Mouse (Mus musculus) MEL (cell line): ENCODE measurements at regions not wholly inside any gene's neighbourhood (a gene's known extent, or its start where the extent isn't known, plus 50 kb on each side); places are given as distances from the start of the nearest gene placed in this dataset.

Experiments
- DNase-seq: peaks from one replicate; pipeline ENCODE4 v3.0.0; 2011; ENCODE audit warnings: low read depth, low spot score
- H3K27ac ChIP-seq: 2 replicates; pipeline ENCODE4 v1.5.1; 2012; ENCODE audit warnings: low read depth, mild to moderate bottlenecking, control low read depth, low read length, moderate library complexity; ENCODE audit not compliant: control insufficient read depth
- H3K27me3 ChIP-seq, 2 experiments: fragments of 150-350 bp in 1 of 2; sonication (generic) in 1 of 2; 2 replicates each; pipeline ENCODE4 v1.6.1; 2012; ENCODE audit warnings: low read length in 2 of 2, mild to moderate bottlenecking in 2 of 2, improper control_type of control experiment in 1 of 2, moderate library complexity in 1 of 2; ENCODE audit not compliant: insufficient read depth in 2 of 2, control insufficient read depth in 1 of 2
- H3K36me3 ChIP-seq, 2 experiments: 2 replicates each; pipeline ENCODE4 v1.6.1; 2012 to 2014; ENCODE audit warnings: low read length in 2 of 2, improper control_type of control experiment in 1 of 2, inconsistent platforms in 1 of 2, mild to moderate bottlenecking in 1 of 2; ENCODE audit not compliant: insufficient read depth in 2 of 2, control insufficient read depth in 1 of 2
- H3K4me1 ChIP-seq, 2 experiments: fragments of 150-350 bp in 1 of 2; sonication (generic) in 1 of 2; 2 replicates each; pipeline ENCODE4 v1.6.1; 2012; ENCODE audit warnings: low read length in 2 of 2, improper control_type of control experiment in 1 of 2, mild to moderate bottlenecking in 1 of 2; ENCODE audit not compliant: insufficient read depth in 2 of 2, control insufficient read depth in 1 of 2
- H3K4me3 ChIP-seq, 2 experiments: fragments of 150-350 bp in 1 of 2; sonication (generic) in 1 of 2; 2 replicates each; pipeline ENCODE4 v1.5.1; 2012; ENCODE audit warnings: low read depth in 2 of 2, low read length in 2 of 2, mild to moderate bottlenecking in 2 of 2, moderate library complexity in 2 of 2, control low read depth in 1 of 2, improper control_type of control experiment in 1 of 2; ENCODE audit not compliant: control insufficient read depth in 1 of 2, insufficient read depth in 1 of 2
- H3K79me2 ChIP-seq: 2 replicates; pipeline ENCODE4 v1.6.1; 2012; ENCODE audit warnings: mild to moderate bottlenecking, low read length, moderate library complexity; ENCODE audit not compliant: control insufficient read depth, poor library complexity, insufficient read depth
- H3K9ac ChIP-seq: 2 replicates; pipeline ENCODE4 v1.6.1; 2012; ENCODE audit warnings: low read depth, mild to moderate bottlenecking, control low read depth, low read length, moderate library complexity; ENCODE audit not compliant: control insufficient read depth, poor library complexity, severe bottlenecking
- H3K9me3 ChIP-seq: fragments of 150-350 bp; sonication (generic); replicated peaks from 2 replicates; pipeline ENCODE4 v1.6.1; 2012; ENCODE audit warnings: mild to moderate bottlenecking, low read length, improper control_type of control experiment, moderate library complexity; ENCODE audit not compliant: insufficient read depth
- CTCF ChIP-seq, 3 experiments: IDR thresholded peaks in 2 of 3; conservative IDR thresholded peaks in 1 of 3; 2 replicates each; pipeline ENCODE4 v1.5.1; 2011 to 2012; ENCODE audit warnings: low read length in 3 of 3, low read depth in 2 of 3, mild to moderate bottlenecking in 2 of 3, improper control_type of control experiment in 1 of 3, inconsistent platforms in 1 of 3, mixed read lengths in 1 of 3, moderate library complexity in 1 of 3; ENCODE audit not compliant: control insufficient read depth in 1 of 3, insufficient read depth in 1 of 3, poor library complexity in 1 of 3, severe bottlenecking in 1 of 3
- ELF1 ChIP-seq: IDR thresholded peaks from 2 replicates; pipeline ENCODE4 v1.6.1; 2014; ENCODE audit warnings: low read depth, mild to moderate bottlenecking, inconsistent platforms, low read length, improper control_type of control experiment, moderate library complexity
- EP300 ChIP-seq, 2 experiments: IDR thresholded peaks; 2 replicates each; pipeline ENCODE4 v1.6.1; 2011; ENCODE audit warnings: improper control_type of control experiment in 2 of 2, low read length in 2 of 2, low read depth in 1 of 2, mild to moderate bottlenecking in 1 of 2
- GATA1 ChIP-seq: IDR thresholded peaks from 2 replicates; pipeline ENCODE4 v1.6.1; 2011; ENCODE audit warnings: low read depth, low read length, improper control_type of control experiment
- JUND ChIP-seq: IDR thresholded peaks from 2 replicates; pipeline ENCODE4 v1.6.1; 2011; ENCODE audit warnings: low read depth, mild to moderate bottlenecking, improper control_type of control experiment, low read length
- MAFK ChIP-seq: IDR thresholded peaks from 2 replicates; pipeline ENCODE4 v1.6.1; 2011; ENCODE audit warnings: low read depth, mild to moderate bottlenecking, low read length, improper control_type of control experiment, borderline replicate concordance
- MXI1 ChIP-seq: IDR thresholded peaks from 2 replicates; pipeline ENCODE4 v1.6.1; 2011; ENCODE audit warnings: mild to moderate bottlenecking, low read depth, low read length, improper control_type of control experiment
- MYB ChIP-seq: IDR thresholded peaks from 2 replicates; pipeline ENCODE4 v1.6.1; 2011; ENCODE audit warnings: mild to moderate bottlenecking, low read depth, low read length, improper control_type of control experiment
- MYC ChIP-seq: IDR thresholded peaks from 2 replicates; pipeline ENCODE4 v1.6.1; 2011; ENCODE audit warnings: low read depth, mild to moderate bottlenecking, low read length, improper control_type of control experiment, moderate library complexity
- RAD21 ChIP-seq: IDR thresholded peaks from 2 replicates; pipeline ENCODE4 v1.6.1; 2011; ENCODE audit warnings: mild to moderate bottlenecking, low read depth, low read length, improper control_type of control experiment
- RCOR1 ChIP-seq: IDR thresholded peaks from 2 replicates; pipeline ENCODE4 v1.6.1; 2012; ENCODE audit warnings: low read depth, mild to moderate bottlenecking, inconsistent platforms, low read length, improper control_type of control experiment
- SMC3 ChIP-seq: IDR thresholded peaks from 2 replicates; pipeline ENCODE4 v1.6.1; 2011; ENCODE audit warnings: low read depth, low read length, improper control_type of control experiment
- TCF12 ChIP-seq: IDR thresholded peaks from 2 replicates; pipeline ENCODE4 v1.6.1; 2014; ENCODE audit warnings: low read depth, mild to moderate bottlenecking, inconsistent platforms, low read length, improper control_type of control experiment, moderate library complexity
- ZC3H11A ChIP-seq: IDR thresholded peaks from 2 replicates; pipeline ENCODE4 v1.6.1; 2012; ENCODE audit warnings: low read depth, mild to moderate bottlenecking, inconsistent platforms, low read length, improper control_type of control experiment
- ZKSCAN1 ChIP-seq: IDR thresholded peaks from 2 replicates; pipeline ENCODE4 v1.6.1; 2012; ENCODE audit warnings: low read depth, mild to moderate bottlenecking, inconsistent platforms, low read length, improper control_type of control experiment, moderate library complexity

GRCm38 (mm10) chr17:40384567-40384966 lies 65.6 kb upstream of the Crisp1 start:
- no peak overlapping the region for H3K9ac ChIP-seq
- no peaks in the 10 kb centered on the region for H3K79me2 ChIP-seq
- DNase-seq, result peak; percentile 41
- H3K27me3 ChIP-seq, result no peaks in the 10 kb centered on the region
- TF ChIP-seq ZC3H11A (peak; percentile 70), ELF1 (no peak), RAD21 (peak; percentile 88), CTCF (IDR thresholded peaks at IDR 0.05 in 2 of 3, conservative IDR thresholded peaks at IDR 0.05 in 1 of 3; ENCODE audit: control insufficient read depth in 1 of 3, insufficient read depth in 1 of 3, low read depth in 2 of 3, low read length in 3 of 3, poor library complexity in 1 of 3, severe bottlenecking in 1 of 3) (peak in 2 of 3 experiments; percentile 9 to 69; a peak in 2 of 6 replicates), ZKSCAN1 (no peak), SMC3 (peak; percentile 85)
- TF ChIP-seq, all 39 proteins: peak for 4
- no peak overlapping the region for H3K4me3 ChIP-seq
- no peaks in the 10 kb centered on the region for H3K9me3 ChIP-seq
- H3K27ac ChIP-seq, result no peak overlapping the region
- no peaks in the 10 kb centered on the region for H3K36me3 ChIP-seq
- H3K4me1 ChIP-seq, result no peaks in the 10 kb centered on the region; a peak in 1 of 4 replicates

DNA sequence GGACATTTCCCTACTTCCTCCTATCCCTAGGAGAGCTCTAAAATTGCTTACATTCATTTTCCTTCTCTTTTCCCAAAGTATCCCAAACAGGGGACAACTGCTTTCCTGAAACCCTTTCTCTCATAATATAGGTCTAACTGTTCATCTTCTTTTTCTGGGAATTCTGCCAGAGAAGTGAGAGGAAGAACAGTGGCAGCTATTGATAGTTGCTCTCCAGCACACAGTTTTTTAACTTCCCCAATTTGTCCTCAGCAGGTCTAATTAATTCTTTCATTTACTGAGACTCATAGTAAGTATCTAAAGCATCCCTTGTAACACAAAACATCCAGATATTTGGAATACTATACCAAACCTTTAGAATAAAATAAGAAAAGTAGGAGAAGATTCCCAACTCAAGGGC lies 53.7 kb upstream of the Crisp1 start:
- no peaks in the 10 kb centered on the region for H3K27me3 ChIP-seq
- TF ChIP-seq EP300 (IDR thresholded peaks at IDR 0.05; ENCODE audit: low read depth in 1 of 2, low read length in 2 of 2) (peak; percentile 59 to 90), MAFK (0 out of 2 replicates have a peak, but pooled peaks have one; percentile 17), MYB (no peak), MYC (no peak), JUND (no peak), RCOR1 (peak; percentile 52), MXI1 (no peak), TCF12 (peak; percentile 53; the same call in 1 of the 2 replicates), SMC3 (0 out of 2 replicates have a peak, but pooled peaks have one; percentile 3), RAD21 (no peak), GATA1 (0 out of 2 replicates have a peak, but pooled peaks have one; percentile 23)
- TF ChIP-seq, all 39 proteins: peak for 6
- no peaks in the 10 kb centered on the region for H3K79me2 ChIP-seq
- peak; percentile 44 for DNase-seq
- H3K9ac ChIP-seq, result no peak overlapping the region
- no peaks in the 10 kb centered on the region for H3K9me3 ChIP-seq
- H3K36me3 ChIP-seq, result peaks cover 0 to 3% of the 10 kb centered on the region in 2 experiments; a peak in 2 of 4 replicates
- no peak overlapping the region for H3K27ac ChIP-seq
- no peak overlapping the region for H3K4me3 ChIP-seq
- peaks cover 0 to 7% of the 10 kb centered on the region in 2 experiments; a peak in 1 of 4 replicates for H3K4me1 ChIP-seq
